Comparison of ENCODE assay signal across 8 mouse cellular contexts in genomic region chr19:53309631-53310030, GRCm38 (mm10). TPM values are rescaled to one million over a fixed set of nuclear protein-coding genes. Genes with fewer than 3 reads are reported as not detected.
DNase-seq lines count a peak whose midpoint lies in the region; ATAC-seq lines count a peak whose summit lies in the region.
"Had no signal": no experiment of that assay in that cellular context is flagged by ENCODE, and none has a peak within 500 bp of the region (broad histone marks: within the 10 kb centered on the region; RNA-seq: fewer than 3 reads in every experiment).

No protein-coding gene starts in this region.

- H3K27me3 ChIP-seq in heart, embryonic 13.5 days (replicated peaks) = 0 out of 2 replicates have a peak, but pooled peaks cover 5% of the 10 kb centered on the region
- H3K27me3 ChIP-seq in hindbrain, embryonic 10.5 days (ENCODE audit: insufficient read depth, poor library complexity, severe bottlenecking) = no peaks in the 10 kb centered on the region; the same call in 1 of the 2 replicates
- H3K27me3 ChIP-seq in midbrain, embryonic 12.5 days = 0 out of 2 replicates have a peak, but pooled peaks cover 3% of the 10 kb centered on the region

- peaks cover 8% of the 10 kb centered on the region for H3K4me1 ChIP-seq in heart, embryonic 13.5 days
- H3K4me1 ChIP-seq in hindbrain, embryonic 10.5 days (replicated peaks) = peaks cover 65% of the 10 kb centered on the region
- H3K4me1 ChIP-seq in midbrain, embryonic 12.5 days = peaks cover 26% of the 10 kb centered on the region

- no peak for ATAC-seq in heart, embryonic 13.5 days (ENCODE audit: extremely low read depth, insufficient number of reproducible peaks, low FRiP score, low TSS enrichment)
- ATAC-seq in midbrain, embryonic 12.5 days (ENCODE audit: low FRiP score, low read depth) = no peak

- no peaks in the 10 kb centered on the region for H3K9me3 ChIP-seq in heart, embryonic 13.5 days
- H3K9me3 ChIP-seq in hindbrain, embryonic 10.5 days = no peaks in the 10 kb centered on the region
- no peaks in the 10 kb centered on the region for H3K9me3 ChIP-seq in midbrain, embryonic 12.5 days
- H3K9me3 ChIP-seq: G1E had no signal

- H3K27ac ChIP-seq in heart, embryonic 13.5 days (replicated peaks) = no peak overlapping the region
- peak overlapping the region; percentile 62; the same call in 1 of the 2 replicates for H3K27ac ChIP-seq in hindbrain, embryonic 10.5 days
- 0 out of 2 replicates have a peak overlapping the region, but pooled peaks have one; percentile 1 for H3K27ac ChIP-seq in midbrain, embryonic 12.5 days (replicated peaks)

- H3K4me2 ChIP-seq in heart, embryonic 13.5 days = peak overlapping the region; percentile 95
- H3K4me2 ChIP-seq in midbrain, embryonic 12.5 days (replicated peaks) = peak overlapping the region; percentile 95; the same call in 1 of the 2 replicates

- H3K36me3 ChIP-seq in heart, embryonic 13.5 days = no peaks in the 10 kb centered on the region
- no peaks in the 10 kb centered on the region for H3K36me3 ChIP-seq in hindbrain, embryonic 10.5 days
- no peaks in the 10 kb centered on the region for H3K36me3 ChIP-seq in midbrain, embryonic 12.5 days
- H3K36me3 ChIP-seq: G1E had no signal

- DNase-seq in heart, postnatal 25 days (ENCODE audit: low spot score) = no peak
- DNase-seq in MN1 (ENCODE audit: low spot score) = peak; percentile 26
- no peak for DNase-seq in hindbrain, embryonic 10.5 days (ENCODE audit: low spot score)
- no peak for DNase-seq in kidney, adult 18-20 months
- no peak for DNase-seq in frontal cortex, adult 2 months (ENCODE audit: extremely low spot score in 1 of 2, low spot score in 1 of 2)

- peak overlapping the region; percentile 98; the same call in 1 of the 2 replicates for H3K9ac ChIP-seq in heart, embryonic 13.5 days
- H3K9ac ChIP-seq in midbrain, embryonic 12.5 days (replicated peaks) = no peak overlapping the region; the same call in 1 of the 2 replicates

- WGBS in heart, embryonic 13.5 days = 32% methylated on average over 4 of the region's 4 CpGs
- 14% methylated on average over 4 of the region's 4 CpGs for WGBS in hindbrain, embryonic 10.5 days
- WGBS in midbrain, embryonic 12.5 days = 11% methylated on average over 4 of the region's 4 CpGs

- peak overlapping the region; percentile 96; the same call in 1 of the 2 replicates for H3K4me3 ChIP-seq in heart, embryonic 13.5 days
- H3K4me3 ChIP-seq in hindbrain, embryonic 10.5 days = peak overlapping the region; percentile 92; the same call in 1 of the 2 replicates
- H3K4me3 ChIP-seq in midbrain, embryonic 12.5 days = 0 out of 2 replicates have a peak overlapping the region, but pooled peaks have one; percentile 95

- intact Hi-C loops in heart, postnatal 25 days (cut with DNase I) = loop anchor here (2.0 to 5.0 kb wide), 4 partner anchors 58 to 272 kb away; partner anchors contain the start of gene Add3

RNA-seq across cellular contexts. Expression of gene Mxi1, which starts 0.7 kb away (rescaled TPM):
- polyA plus RNA-seq in heart, embryonic 13.5 days (2015; fragmentation: Nextera tagmentation; extraction: Ambion mirVana) = 31.8 and 34.5 TPM in 2 replicates
- 10 to 100 TPM; 41.8 to 44.4 TPM for total RNA-seq in heart, postnatal 25 days (2021)
- polyA plus RNA-seq in hindbrain, embryonic 10.5 days (2016; fragmentation: Nextera tagmentation; extraction: Ambion mirVana) = 33.3 and 47.9 TPM in 2 replicates
- 71.3 and 77.8 TPM in 2 replicates for polyA plus RNA-seq in midbrain, embryonic 12.5 days (2016; fragmentation: Nextera tagmentation; extraction: Ambion mirVana)
- polyA plus RNA-seq in frontal cortex, adult 2 months (2012; rRNA removed) = 76.6 and 85.8 TPM in 2 replicates
